Mouse (Mus musculus): ENCODE data around the gene Imp3.

Gene Imp3

GRCm38 (mm10) chr9:56970158-56970557 is 32.9 kb downstream of the Imp3 start:
- DNase-seq (ENCODE audit: low read depth), result no peak

- DNase-seq (ENCODE audit: low read depth), result no peak
These were observed 36.8 kb downstream of the Imp3 start for GRCm38 (mm10) chr9:56973960-56974524.

GRCm38 (mm10) chr9:56975199-56975598 is 37.9 kb downstream of the Imp3 start:
- no peak for DNase-seq (ENCODE audit: low read depth)

GRCm38 (mm10) chr9:56980186-56980585 is 42.9 kb downstream of the Imp3 start:
- DNase-seq (ENCODE audit: low read depth), result no peak

- DNase-seq (ENCODE audit: low read depth), result peak; percentile 32
These were observed 44.2 kb downstream of the Imp3 start for GRCm38 (mm10) chr9:56981502-56981901.
